Mouse (Mus musculus) olfactory bulb, adult 2 months (tissue): Measurements from ENCODE around the gene Ube2n. TPM values are rescaled to one million over a fixed set of nuclear protein-coding genes. Genes with fewer than 3 reads are reported as not detected.

Experiments
- H3K27ac ChIP-seq: fragments of 200-500 bp; 2 replicates; pipeline ENCODE4 v1.5.1; 2012; ENCODE audit warnings: low read depth, low read length; ENCODE audit not compliant: insufficient read depth
- H3K4me1 ChIP-seq: fragments of 200-500 bp; 2 replicates; pipeline ENCODE4 v1.6.1; 2012; ENCODE audit warnings: low read length; ENCODE audit not compliant: control insufficient read depth, insufficient read depth
- H3K4me3 ChIP-seq: fragments of 200-500 bp; 2 replicates; pipeline ENCODE4 v1.5.1; 2012; ENCODE audit warnings: mild to moderate bottlenecking, low read depth, low read length, moderate library complexity; ENCODE audit not compliant: insufficient read depth
- CTCF ChIP-seq: fragments of 200-500 bp; IDR thresholded peaks from 2 replicates; pipeline ENCODE4 v1.5.1; 2012; ENCODE audit warnings: low read depth, mild to moderate bottlenecking, low read length, moderate library complexity; ENCODE audit not compliant: insufficient read depth
- POLR2A ChIP-seq: fragments of 200-500 bp; IDR thresholded peaks from 2 replicates; pipeline ENCODE4 v1.6.1; 2012; ENCODE audit warnings: mild to moderate bottlenecking, low read depth, low read length, moderate library complexity; ENCODE audit not compliant: insufficient read depth
- WGBS: fragments of 180-500 bp; shearing (Covaris S2); methylation state at CpG from one replicate; pipeline ENCODE4 v1.1.7; 2018; 5-methylcytosine and 5-hydroxymethylcytosine counted together
- polyA plus RNA-seq: library from polyadenylated mRNA; stranded (reverse); fragments of >200 nt; gene quantifications from 2 replicates; pipeline ENCODE4 v1.2.4, GENCODE M21; 2012; ENCODE audit warnings: low replicate concordance; ENCODE audit not compliant: missing spikeins, insufficient read depth, insufficient read length

Ube2n gene
- polyA plus RNA-seq, 1 experiment: not detected

DNA sequence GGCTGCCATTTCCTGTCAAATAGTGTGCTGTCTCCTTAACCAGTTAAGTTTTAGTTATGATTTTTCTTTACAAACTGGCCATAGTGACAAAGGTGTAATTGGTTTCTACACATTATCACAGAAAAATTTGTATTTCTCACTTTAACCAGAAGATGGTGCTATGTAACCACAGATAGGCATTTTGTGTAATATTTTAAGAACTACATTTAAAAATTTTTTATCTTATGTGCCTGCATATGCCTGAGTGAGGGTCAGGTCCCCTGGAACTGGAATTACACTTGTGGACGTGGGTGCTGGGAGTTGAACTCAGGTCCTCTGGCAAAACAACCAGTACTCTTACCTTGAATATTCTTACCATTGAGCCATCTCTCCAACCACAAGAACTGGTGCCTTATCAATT is 35.6 kb downstream of the Ube2n start:
- 63% methylated on average over 1 of the region's 1 CpGs for WGBS
- no peak overlapping the region for H3K4me3 ChIP-seq
- H3K27ac ChIP-seq: no peak overlapping the region
- TF ChIP-seq CTCF: no peak
- TF ChIP-seq POLR2A: no peak
- no peaks in the 10 kb centered on the region for H3K4me1 ChIP-seq

DNA sequence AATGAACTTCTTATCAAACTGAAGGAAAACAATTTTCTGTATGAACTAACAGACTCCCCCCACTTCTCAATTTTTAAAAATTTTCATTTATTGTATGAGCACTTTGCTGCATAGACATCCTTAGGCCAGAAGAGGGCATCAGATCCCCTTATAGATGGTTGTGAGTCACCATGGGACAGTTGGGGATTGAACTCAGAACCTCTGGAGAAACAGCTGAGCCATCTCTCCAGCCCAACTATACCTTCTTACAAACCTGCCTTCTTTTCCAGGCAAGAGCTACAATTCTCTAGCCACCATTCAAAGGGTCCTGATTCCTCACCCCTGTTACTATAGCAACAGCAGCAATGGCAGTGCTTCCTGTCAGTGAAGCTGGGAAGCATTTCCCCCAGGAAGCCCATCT is 36.8 kb downstream of the Ube2n start:
- Histone ChIP-seq H3K4me3 (no peak overlapping the region), H3K4me1 (no peaks in the 10 kb centered on the region), H3K27ac (no peak overlapping the region)
- TF ChIP-seq CTCF (no peak), POLR2A (no peak)

DNA sequence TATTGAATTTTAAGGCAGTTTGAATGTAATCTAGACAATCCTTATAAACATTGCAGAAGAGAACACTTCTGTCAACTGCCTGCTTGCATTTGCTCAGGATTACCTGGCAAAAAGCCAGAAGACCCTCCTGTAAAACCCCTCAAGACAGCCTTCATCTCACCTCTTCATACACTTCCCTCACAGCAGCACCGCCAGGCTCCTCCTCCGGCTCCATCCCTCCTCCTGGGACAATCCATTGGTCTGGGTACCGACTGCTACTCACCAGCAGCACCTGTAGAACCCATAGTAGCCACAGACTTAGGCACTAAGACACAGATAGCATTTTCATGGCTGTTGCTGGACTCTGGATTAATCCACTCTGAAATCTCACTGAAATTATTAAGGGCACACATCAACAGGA is 37.4 kb downstream of the Ube2n start:
- Histone ChIP-seq H3K4me3 (no peak overlapping the region), H3K4me1 (no peaks in the 10 kb centered on the region), H3K27ac (no peak overlapping the region)
- 79% methylated on average over 3 of the region's 3 CpGs for WGBS
- TF ChIP-seq CTCF (no peak), POLR2A (no peak)

DNA sequence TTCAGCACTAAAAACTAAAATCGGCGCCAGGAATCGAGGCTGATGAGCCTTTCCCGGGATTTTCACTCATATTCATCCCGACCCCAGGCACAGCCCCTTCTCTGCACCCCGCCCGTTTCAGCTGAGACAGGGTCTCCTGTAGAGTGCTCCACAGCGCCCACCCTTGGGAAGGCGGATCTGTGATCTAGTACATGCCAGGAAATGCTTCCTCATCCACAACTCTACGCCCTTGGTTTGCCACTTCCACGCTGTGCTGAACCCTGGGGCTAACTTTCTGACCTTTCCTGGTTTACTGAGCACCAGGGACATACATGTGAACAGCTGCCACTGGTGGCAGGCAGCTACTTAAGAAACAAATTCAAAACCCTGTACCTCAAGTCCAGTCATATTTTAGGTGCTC is 40.9 kb downstream of the Ube2n start:
- WGBS: 83% methylated on average over 11 of the region's 11 CpGs
- H3K4me3 ChIP-seq: no peak overlapping the region
- TF ChIP-seq POLR2A (no peak), CTCF (no peak)
- H3K4me1 ChIP-seq: no peaks in the 10 kb centered on the region; the same call in 1 of the 2 replicates
- no peak overlapping the region for H3K27ac ChIP-seq

DNA sequence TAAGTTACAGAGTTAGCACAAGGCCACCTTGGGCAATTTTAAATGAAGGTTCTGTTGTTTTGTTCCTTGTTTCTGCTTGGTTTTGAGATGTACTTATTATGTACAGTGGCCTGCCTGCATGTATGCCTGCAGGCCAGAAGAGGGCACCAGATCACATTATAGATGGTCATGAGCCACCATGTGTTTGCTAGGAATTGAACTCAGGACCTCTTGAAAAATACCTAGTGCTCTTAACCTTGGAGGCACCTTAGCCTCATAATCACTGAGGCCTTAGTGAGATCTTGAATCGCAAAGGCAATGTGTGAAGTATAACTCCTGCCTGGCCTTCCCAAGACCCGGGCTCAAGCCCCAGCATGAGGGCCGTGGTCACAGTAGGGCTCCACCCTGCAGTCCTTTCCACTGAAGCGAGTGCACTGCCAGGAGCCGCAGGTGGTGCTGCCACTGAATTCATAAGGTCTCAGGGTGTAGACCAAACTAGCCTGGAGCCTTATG is 42.4 kb downstream of the Ube2n start:
- no peak overlapping the region for H3K27ac ChIP-seq
- no peak overlapping the region for H3K4me3 ChIP-seq
- WGBS: 92% methylated on average over 5 of the region's 5 CpGs
- H3K4me1 ChIP-seq: no peaks in the 10 kb centered on the region; the same call in 1 of the 2 replicates
- TF ChIP-seq POLR2A (no peak), CTCF (no peak)

DNA sequence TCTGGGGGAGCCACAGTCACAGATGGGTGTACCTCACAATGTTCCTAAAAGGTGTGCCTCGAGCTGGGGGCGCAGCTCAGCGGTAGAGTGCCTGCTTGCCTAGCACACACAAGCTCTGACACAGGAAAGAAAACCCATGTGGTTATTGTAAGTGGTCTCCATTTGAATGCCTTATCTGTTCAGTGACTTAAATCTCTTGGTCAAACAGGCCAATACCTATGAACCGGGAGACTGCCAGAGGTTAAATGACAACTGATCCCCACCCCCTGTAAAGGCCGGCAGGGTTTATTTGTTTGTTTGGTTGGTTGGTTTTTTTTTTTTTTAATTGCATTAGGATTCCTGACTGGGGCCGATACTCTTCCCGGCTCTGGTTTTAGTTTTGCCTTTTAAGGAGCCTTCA is 44.5 kb downstream of the Ube2n start:
- WGBS: 79% methylated on average over 7 of the region's 7 CpGs
- no peak overlapping the region for H3K27ac ChIP-seq
- H3K4me3 ChIP-seq: no peak overlapping the region
- peaks cover 2% of the 10 kb centered on the region; the same call in 1 of the 2 replicates for H3K4me1 ChIP-seq
- TF ChIP-seq CTCF: no peak
- TF ChIP-seq POLR2A: no peak

DNA sequence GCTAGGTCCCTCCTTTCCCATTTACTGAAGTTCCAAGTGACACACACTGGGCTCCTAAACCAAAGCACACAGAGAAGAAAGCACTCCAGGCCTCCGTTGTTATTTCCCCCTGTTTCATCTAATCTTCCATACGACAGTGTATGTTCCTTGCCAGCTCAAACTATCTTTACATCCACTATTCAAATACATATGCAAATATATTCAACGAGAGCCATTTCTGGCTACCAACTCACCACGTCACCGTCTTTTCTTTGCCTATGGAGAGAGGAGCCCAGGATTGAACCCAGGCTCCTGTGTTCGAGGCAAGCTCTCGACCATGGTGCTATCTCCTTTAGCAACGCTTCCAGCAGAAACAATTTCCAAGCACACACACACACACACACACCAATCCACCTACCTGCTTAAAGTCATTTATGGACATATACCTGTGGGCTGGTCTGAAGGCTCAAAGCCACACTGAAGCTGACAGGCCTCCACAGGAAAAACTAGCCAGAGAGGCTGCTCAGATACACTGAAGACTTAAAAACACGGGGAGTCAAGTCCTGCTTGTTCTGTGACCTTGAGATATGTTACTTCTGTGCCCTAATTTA is 45.5 kb downstream of the Ube2n start:
- H3K27ac ChIP-seq: no peak overlapping the region
- no peak for TF ChIP-seq POLR2A
- no peak for TF ChIP-seq CTCF
- H3K4me1 ChIP-seq: peaks cover 4% of the 10 kb centered on the region; the same call in 1 of the 2 replicates
- no peak overlapping the region for H3K4me3 ChIP-seq
- WGBS: 78% methylated on average over 9 of the region's 9 CpGs

DNA sequence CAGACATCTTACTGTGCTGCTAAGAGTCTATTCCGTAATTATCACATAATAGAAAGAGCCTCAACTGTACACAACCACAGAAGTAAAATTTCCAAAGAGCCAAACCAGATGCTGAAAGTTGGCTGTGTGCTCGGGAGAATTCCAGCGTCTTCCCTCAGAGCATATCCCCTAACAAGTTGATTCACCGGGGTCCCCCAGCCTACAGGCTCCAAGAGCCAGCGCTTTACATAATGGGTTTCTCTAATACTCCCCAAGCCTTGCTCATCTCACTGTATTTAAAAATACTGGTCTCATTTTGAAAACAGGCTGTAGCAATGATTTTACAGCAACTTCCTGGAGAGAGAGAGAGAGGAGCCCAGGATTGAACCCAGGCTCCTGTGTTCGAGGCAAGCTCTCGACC is 46.7 kb downstream of the Ube2n start:
- peak overlapping the region; percentile 15; the same call in 1 of the 2 replicates for H3K4me3 ChIP-seq
- WGBS: 41% methylated on average over 7 of the region's 7 CpGs
- H3K27ac ChIP-seq: no peak overlapping the region
- peaks cover 4% of the 10 kb centered on the region; the same call in 1 of the 2 replicates for H3K4me1 ChIP-seq
- TF ChIP-seq POLR2A (no peak), CTCF (no peak)

DNA sequence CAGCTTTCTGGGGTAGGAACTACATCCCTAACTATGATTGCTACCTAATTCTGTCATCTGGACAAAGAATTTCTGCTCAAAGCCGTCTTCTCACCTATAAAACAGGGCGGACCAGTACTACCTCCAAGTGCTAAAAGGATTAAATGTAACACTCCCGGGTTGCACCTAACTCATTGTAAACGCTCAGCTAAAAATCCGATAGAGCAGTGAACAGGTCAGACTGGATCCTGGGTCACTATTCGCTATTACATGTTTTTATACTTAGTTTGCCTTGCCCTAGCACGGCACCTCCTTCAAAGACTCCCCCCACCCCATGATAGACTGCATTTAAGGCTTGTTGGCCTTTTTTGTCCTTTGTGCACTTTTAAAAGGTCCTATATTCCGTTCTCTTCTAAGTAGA is 47.5 kb downstream of the Ube2n start:
- no peak for TF ChIP-seq CTCF
- no peak for TF ChIP-seq POLR2A
- no peak overlapping the region for H3K4me3 ChIP-seq
- peaks cover 4% of the 10 kb centered on the region; the same call in 1 of the 2 replicates for H3K4me1 ChIP-seq
- H3K27ac ChIP-seq: no peak overlapping the region; the same call in 1 of the 2 replicates
- 21% methylated on average over 8 of the region's 8 CpGs for WGBS
